Mouse (Mus musculus): Measurements from ENCODE around the gene Anapc1.

DNA sequence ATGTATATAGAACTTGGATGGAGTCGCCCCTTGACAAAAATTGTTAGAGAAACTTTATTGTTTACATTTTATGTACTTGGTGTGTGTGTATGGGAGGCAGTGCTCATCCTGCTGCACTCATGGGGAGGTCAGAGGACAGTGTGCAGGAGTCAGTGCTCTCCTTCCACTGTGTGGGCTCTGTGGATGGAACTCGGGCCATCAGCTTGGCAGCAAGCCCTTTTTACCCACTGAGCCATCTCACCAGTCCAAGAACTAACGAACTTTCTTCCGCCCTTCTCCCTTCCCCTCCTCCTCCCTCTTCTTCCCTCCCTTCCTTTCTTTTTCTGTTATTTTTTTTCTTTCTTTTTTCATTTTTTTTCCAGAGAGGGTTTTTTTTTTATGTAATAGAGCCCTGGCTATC is 40.9 kb upstream of the Anapc1 start:
- TF ChIP-seq POLR2A (IDR thresholded peaks at IDR 0.05; ENCODE audit: borderline replicate concordance, control insufficient read depth, low read depth, low read length) (no peak), CTCF (IDR thresholded peaks at IDR 0.05; ENCODE audit: control insufficient read depth, insufficient read depth, low read length) (no peak)
